Mouse (Mus musculus) testis, adult 2 months (tissue): Measurements from ENCODE around the gene Slirp. TPM values are rescaled to one million over a fixed set of nuclear protein-coding genes. Genes with fewer than 3 reads are reported as not detected.

Experiments used
- H3K27ac ChIP-seq: fragments of 200-500 bp; 2 replicates; pipeline ENCODE4 v1.5.1; 2012; ENCODE audit warnings: low read depth, low read length; ENCODE audit not compliant: control insufficient read depth, insufficient read depth
- H3K27me3 ChIP-seq: fragments of 200-500 bp; 2 replicates; pipeline ENCODE4 v1.6.1; 2012; ENCODE audit warnings: mild to moderate bottlenecking, low read length, moderate library complexity; ENCODE audit not compliant: control insufficient read depth, insufficient read depth
- H3K36me3 ChIP-seq: fragments of 200-500 bp; 2 replicates; pipeline ENCODE4 v1.6.1; 2012; ENCODE audit warnings: mild to moderate bottlenecking, low read length; ENCODE audit not compliant: control insufficient read depth, insufficient read depth
- H3K4me1 ChIP-seq: fragments of 200-500 bp; 2 replicates; pipeline ENCODE4 v1.6.1; 2012; ENCODE audit warnings: low read length; ENCODE audit not compliant: control insufficient read depth, insufficient read depth
- H3K4me3 ChIP-seq: fragments of 200-500 bp; 2 replicates; pipeline ENCODE4 v1.5.1; 2012; ENCODE audit warnings: low read depth, mild to moderate bottlenecking, low read length, moderate library complexity, mixed read lengths; ENCODE audit not compliant: control insufficient read depth
- CTCF ChIP-seq: fragments of 200-500 bp; IDR thresholded peaks from 2 replicates; pipeline ENCODE4 v1.5.1; 2012; ENCODE audit warnings: low read depth, mild to moderate bottlenecking, inconsistent platforms, low read length, moderate library complexity; ENCODE audit not compliant: control insufficient read depth, insufficient read depth, insufficient replicate concordance
- POLR2A ChIP-seq: fragments of 200-500 bp; IDR thresholded peaks from 2 replicates; pipeline ENCODE4 v1.6.1; 2012; ENCODE audit warnings: low read depth, mild to moderate bottlenecking, inconsistent platforms, low read length, moderate library complexity; ENCODE audit not compliant: control insufficient read depth
- polyA plus RNA-seq: library from polyadenylated mRNA; depleted of rRNA; stranded (reverse); fragments of >200 nt; gene quantifications from 2 replicates; pipeline ENCODE4 v1.2.3, GENCODE M21; 2012; rRNA removed

The Slirp gene
- 38.2 and 41.0 TPM in 2 replicates for polyA plus RNA-seq

- no peaks in the 10 kb centered on the region for H3K27me3 ChIP-seq
- TF ChIP-seq POLR2A = peak; percentile 97
- TF ChIP-seq CTCF = no peak
- H3K27ac ChIP-seq = peak within 1 kb of the TSS; percentile 97
- H3K36me3 ChIP-seq = no peaks in the 10 kb centered on the region; the same call in none of the 2 replicates
- H3K4me1 ChIP-seq = peaks cover 4% of the 10 kb centered on the region
- peak within 1 kb of the TSS; percentile 99 for H3K4me3 ChIP-seq
Measured at GRCm38 (mm10) chr12:87443700-87444122, at the start of gene Slirp, which contains the start of gene Alkbh1. TSS of gene Slirp (plus strand) at chr12:87443896. TSS of gene Alkbh1 (minus strand) at chr12:87444017.

- no peak overlapping the region for H3K27ac ChIP-seq
- TF ChIP-seq POLR2A (no peak), CTCF (no peak)
Measured at GRCm38 (mm10) chr12:87394316-87394715, 49.4 kb upstream of the Slirp start.

GRCm38 (mm10) chr12:87397126-87397525 is 46.6 kb upstream of the Slirp start:
- H3K4me1 ChIP-seq = no peaks in the 10 kb centered on the region
- no peaks in the 10 kb centered on the region for H3K27me3 ChIP-seq
- TF ChIP-seq CTCF (no peak), POLR2A (no peak)
- H3K27ac ChIP-seq = no peak overlapping the region
- no peaks in the 10 kb centered on the region for H3K36me3 ChIP-seq
- H3K4me3 ChIP-seq = no peak overlapping the region

More at GRCm38 (mm10) chr12:87394316-87394715, 49.4 kb upstream of the Slirp start:
- H3K36me3 ChIP-seq = no peaks in the 10 kb centered on the region
- no peaks in the 10 kb centered on the region for H3K27me3 ChIP-seq
- H3K4me3 ChIP-seq = no peak overlapping the region
- H3K4me1 ChIP-seq = peaks cover 1% of the 10 kb centered on the region; the same call in 1 of the 2 replicates

GRCm38 (mm10) chr12:87397811-87398417 is 45.8 kb upstream of the Slirp start:
- peak overlapping the region; percentile 76 for H3K27ac ChIP-seq
- H3K27me3 ChIP-seq = no peaks in the 10 kb centered on the region
- no peaks in the 10 kb centered on the region for H3K4me1 ChIP-seq
- no peaks in the 10 kb centered on the region for H3K36me3 ChIP-seq
- TF ChIP-seq CTCF = no peak
- no peak for TF ChIP-seq POLR2A
- no peak overlapping the region for H3K4me3 ChIP-seq

GRCm38 (mm10) chr12:87399119-87399819 is 44.4 kb upstream of the Slirp start:
- Histone ChIP-seq H3K27ac (no peak overlapping the region), H3K36me3 (no peaks in the 10 kb centered on the region), H3K4me3 (no peak overlapping the region), H3K27me3 (no peaks in the 10 kb centered on the region), H3K4me1 (no peaks in the 10 kb centered on the region)
- TF ChIP-seq POLR2A (no peak), CTCF (no peak)

- Histone ChIP-seq H3K4me1 (no peaks in the 10 kb centered on the region), H3K27me3 (no peaks in the 10 kb centered on the region), H3K27ac (no peak overlapping the region), H3K4me3 (no peak overlapping the region), H3K36me3 (no peaks in the 10 kb centered on the region)
- no peak for TF ChIP-seq CTCF
- no peak for TF ChIP-seq POLR2A
Measured at GRCm38 (mm10) chr12:87401883-87402282, 41.8 kb upstream of the Slirp start.

GRCm38 (mm10) chr12:87405165-87405564 is 38.5 kb upstream of the Slirp start:
- Histone ChIP-seq H3K4me1 (peaks cover 4% of the 10 kb centered on the region), H3K27me3 (no peaks in the 10 kb centered on the region), H3K36me3 (no peaks in the 10 kb centered on the region), H3K4me3 (no peak overlapping the region), H3K27ac (no peak overlapping the region)
- TF ChIP-seq CTCF = no peak
- no peak for TF ChIP-seq POLR2A
